Mouse (Mus musculus): ENCODE data around the gene Cyb561d1. TPM values are rescaled to one million over a fixed set of nuclear protein-coding genes. Genes with fewer than 3 reads are reported as not detected.

The Cyb561d1 gene
- polyA plus RNA-seq, 1 experiment: 3.2 TPM

DNA sequence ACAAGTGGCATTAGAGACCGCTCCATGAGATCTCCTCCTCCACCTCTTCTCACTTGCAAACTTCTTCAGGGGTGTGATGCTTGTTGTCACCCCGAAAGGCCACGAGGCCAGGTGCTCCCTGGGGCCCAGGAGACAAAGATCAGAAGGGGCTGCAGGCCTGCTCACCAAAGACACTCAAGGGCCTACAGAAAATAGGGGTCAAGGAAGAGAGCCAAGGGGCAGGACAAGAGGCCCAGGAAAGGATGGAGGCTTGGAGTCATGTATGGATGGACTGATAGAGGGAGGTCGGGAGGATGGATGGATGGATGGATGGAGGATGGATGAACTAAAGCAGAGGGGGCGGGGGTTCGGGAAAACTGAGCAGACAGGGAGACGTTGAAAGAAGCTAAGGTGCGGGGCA lies 8.5 kb upstream of the Cyb561d1 start:
- peak overlapping the region; percentile 88 for H3K4me2 ChIP-seq (ENCODE audit: low read depth)
- peaks cover 9% of the 10 kb centered on the region for H3K36me3 ChIP-seq (ENCODE audit: control insufficient read depth, insufficient read depth)
- TF ChIP-seq E2F4 (IDR thresholded peaks at IDR 0.05; ENCODE audit: insufficient read depth): no peak
- TF ChIP-seq TCF3 (IDR thresholded peaks at IDR 0.05; ENCODE audit: insufficient read length, low read depth): no peak
- no peak for TF ChIP-seq MYOG (IDR thresholded peaks at IDR 0.05; ENCODE audit: control insufficient read depth in 1 of 3, insufficient read depth in 1 of 3, insufficient read length in 2 of 3, low read depth in 2 of 3)
- TF ChIP-seq SRF (IDR thresholded peaks at IDR 0.05; ENCODE audit: control insufficient read depth, insufficient read length, low read depth): no peak
- no peak for TF ChIP-seq TCF12 (IDR thresholded peaks at IDR 0.05; ENCODE audit: insufficient read depth, poor library complexity, severe bottlenecking)
- no peak for TF ChIP-seq USF1 (IDR thresholded peaks at IDR 0.05; ENCODE audit: low read depth)
- TF ChIP-seq MAX (IDR thresholded peaks at IDR 0.05; ENCODE audit: low read depth): no peak
- TF ChIP-seq POLR2AphosphoS2 (IDR thresholded peaks at IDR 0.05; ENCODE audit: insufficient read length, low read depth): no peak
- TF ChIP-seq REST (IDR thresholded peaks at IDR 0.05; ENCODE audit: insufficient read depth, insufficient read length): no peak
- TF ChIP-seq CEBPB (IDR thresholded peaks at IDR 0.05; ENCODE audit: insufficient read depth, poor library complexity, severe bottlenecking): no peak
- no peak for TF ChIP-seq POLR2A (IDR thresholded peaks at IDR 0.05; ENCODE audit: insufficient read length, low read depth)
- TF ChIP-seq MYOD1 (IDR thresholded peaks at IDR 0.05; ENCODE audit: control insufficient read depth in 1 of 3, insufficient read length in 2 of 3, low read depth in 2 of 3): no peak
- H3K4me3 ChIP-seq: peak overlapping the region; percentile 84
- peak overlapping the region; percentile 35 for H3ac ChIP-seq (ENCODE audit: control insufficient read depth, insufficient read length)
- H3K79me2 ChIP-seq (ENCODE audit: control insufficient read depth, insufficient read depth): peaks cover 6% of the 10 kb centered on the region
- no peaks in the 10 kb centered on the region for H3K27me3 ChIP-seq (ENCODE audit: control insufficient read depth, insufficient read depth, insufficient read length)

GRCm38 (mm10) chr3:108209001-108209400 lies 8.0 kb upstream of the Cyb561d1 start:
- Histone ChIP-seq H3K4me2 (ENCODE audit: low read depth) (peak overlapping the region; percentile 88), H3ac (ENCODE audit: control insufficient read depth, insufficient read length) (no peak overlapping the region), H3K79me2 (ENCODE audit: control insufficient read depth, insufficient read depth) (peaks cover 6% of the 10 kb centered on the region), H3K36me3 (ENCODE audit: control insufficient read depth, insufficient read depth) (peaks cover 11% of the 10 kb centered on the region), H3K4me3 (peak overlapping the region; percentile 84), H3K27me3 (ENCODE audit: control insufficient read depth, insufficient read depth, insufficient read length) (no peaks in the 10 kb centered on the region)
- TF ChIP-seq POLR2A (IDR thresholded peaks at IDR 0.05; ENCODE audit: insufficient read length, low read depth): no peak

DNA sequence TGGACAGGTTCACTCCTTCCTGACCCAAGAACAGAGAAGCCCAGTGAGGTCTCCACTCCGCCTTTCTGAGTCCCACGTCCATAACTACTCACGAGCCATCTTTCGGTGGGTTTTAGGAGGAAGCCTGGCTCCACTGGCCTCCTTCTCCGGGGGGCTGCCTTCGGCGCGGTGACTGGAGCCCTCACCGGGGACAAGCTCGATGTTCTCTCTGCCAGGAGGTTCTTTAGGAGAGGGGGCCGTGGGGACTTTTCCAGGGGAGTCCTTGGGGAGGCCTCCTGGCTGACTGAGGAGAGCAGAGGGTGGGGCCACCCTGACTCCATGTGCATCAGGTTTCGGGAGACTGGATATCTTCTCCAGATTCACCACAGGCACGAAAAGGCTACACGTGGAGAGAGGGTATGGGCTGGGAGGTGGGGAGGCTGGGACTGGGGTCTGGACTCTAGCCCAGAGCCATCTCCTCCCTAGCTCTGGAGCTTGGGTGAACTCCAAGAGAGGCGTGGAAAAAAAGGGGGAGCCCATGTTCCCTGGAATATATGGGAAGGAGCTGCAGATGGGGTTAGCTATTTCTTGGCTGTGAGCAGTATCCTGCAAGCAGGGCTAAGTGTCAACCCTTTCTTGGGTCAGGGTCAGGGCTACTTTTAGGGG lies 5.8 kb upstream of the Cyb561d1 start:
- TF ChIP-seq TCF12 (IDR thresholded peaks at IDR 0.05; ENCODE audit: insufficient read depth, poor library complexity, severe bottlenecking) (no peak), REST (IDR thresholded peaks at IDR 0.05; ENCODE audit: insufficient read depth, insufficient read length) (no peak), SRF (IDR thresholded peaks at IDR 0.05; ENCODE audit: control insufficient read depth, insufficient read length, low read depth) (no peak), MYOG (IDR thresholded peaks at IDR 0.05; ENCODE audit: control insufficient read depth in 1 of 3, insufficient read depth in 1 of 3, insufficient read length in 2 of 3, low read depth in 2 of 3) (no peak), USF1 (IDR thresholded peaks at IDR 0.05; ENCODE audit: low read depth) (no peak), E2F4 (IDR thresholded peaks at IDR 0.05; ENCODE audit: insufficient read depth) (no peak), MAX (IDR thresholded peaks at IDR 0.05; ENCODE audit: low read depth) (no peak), TCF3 (IDR thresholded peaks at IDR 0.05; ENCODE audit: insufficient read length, low read depth) (no peak), MYOD1 (IDR thresholded peaks at IDR 0.05; ENCODE audit: control insufficient read depth in 1 of 3, insufficient read length in 2 of 3, low read depth in 2 of 3) (no peak)
- Histone ChIP-seq H3K36me3 (ENCODE audit: control insufficient read depth, insufficient read depth) (peaks cover 11% of the 10 kb centered on the region), H3K4me2 (ENCODE audit: low read depth) (no peak overlapping the region)

DNA sequence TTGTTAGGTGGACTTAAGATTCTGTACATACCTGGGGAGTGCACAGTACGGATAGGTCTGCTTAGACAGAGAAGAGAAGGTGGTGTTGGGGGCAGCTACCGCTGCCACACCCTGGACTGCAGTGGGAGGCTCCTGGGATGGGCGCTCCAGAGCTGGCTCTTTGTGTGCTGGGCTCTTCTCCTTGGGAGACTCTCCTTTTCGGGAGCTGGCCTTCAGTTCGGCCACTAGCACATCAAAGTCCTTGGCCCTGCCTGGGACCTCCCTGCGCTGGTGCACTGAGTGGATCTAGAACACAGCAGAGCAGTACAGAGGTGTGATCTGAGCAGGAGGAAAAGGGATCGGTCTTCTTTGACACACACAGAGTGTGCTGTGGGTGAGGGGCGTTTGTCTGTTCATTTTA lies 4.6 kb upstream of the Cyb561d1 start:
- Histone ChIP-seq H3K36me3 (ENCODE audit: control insufficient read depth, insufficient read depth) (peaks cover 11% of the 10 kb centered on the region), H3K4me3 (no peak overlapping the region), H3K79me2 (ENCODE audit: control insufficient read depth, insufficient read depth) (peaks cover 6% of the 10 kb centered on the region), H3K27me3 (ENCODE audit: control insufficient read depth, insufficient read depth, insufficient read length) (no peaks in the 10 kb centered on the region), H3ac (ENCODE audit: control insufficient read depth, insufficient read length) (no peak overlapping the region), H3K4me2 (ENCODE audit: low read depth) (no peak overlapping the region)
- no peak for TF ChIP-seq E2F4 (IDR thresholded peaks at IDR 0.05; ENCODE audit: insufficient read depth)
- no peak for TF ChIP-seq MYOG (IDR thresholded peaks at IDR 0.05; ENCODE audit: control insufficient read depth in 1 of 3, insufficient read depth in 1 of 3, insufficient read length in 2 of 3, low read depth in 2 of 3)
- TF ChIP-seq POLR2AphosphoS2 (IDR thresholded peaks at IDR 0.05; ENCODE audit: insufficient read length, low read depth): no peak
- TF ChIP-seq SRF (IDR thresholded peaks at IDR 0.05; ENCODE audit: control insufficient read depth, insufficient read length, low read depth): no peak
- TF ChIP-seq CEBPB (IDR thresholded peaks at IDR 0.05; ENCODE audit: insufficient read depth, poor library complexity, severe bottlenecking): no peak
- TF ChIP-seq REST (IDR thresholded peaks at IDR 0.05; ENCODE audit: insufficient read depth, insufficient read length): no peak
- no peak for TF ChIP-seq USF1 (IDR thresholded peaks at IDR 0.05; ENCODE audit: low read depth)
- no peak for TF ChIP-seq MYOD1 (IDR thresholded peaks at IDR 0.05; ENCODE audit: control insufficient read depth in 1 of 3, insufficient read length in 2 of 3, low read depth in 2 of 3)
- TF ChIP-seq TCF12 (IDR thresholded peaks at IDR 0.05; ENCODE audit: insufficient read depth, poor library complexity, severe bottlenecking): no peak
- TF ChIP-seq TCF3 (IDR thresholded peaks at IDR 0.05; ENCODE audit: insufficient read length, low read depth): no peak
- TF ChIP-seq POLR2A (IDR thresholded peaks at IDR 0.05; ENCODE audit: insufficient read length, low read depth): no peak
- no peak for TF ChIP-seq MAX (IDR thresholded peaks at IDR 0.05; ENCODE audit: low read depth)

More for the DNA sequence above, 5.8 kb upstream of the Cyb561d1 start:
- no peak overlapping the region for H3ac ChIP-seq (ENCODE audit: control insufficient read depth, insufficient read length)
- peaks cover 6% of the 10 kb centered on the region for H3K79me2 ChIP-seq (ENCODE audit: control insufficient read depth, insufficient read depth)
- H3K4me3 ChIP-seq: no peak overlapping the region
- H3K27me3 ChIP-seq (ENCODE audit: control insufficient read depth, insufficient read depth, insufficient read length): no peaks in the 10 kb centered on the region

GRCm38 (mm10) chr3:108204470-108204869 lies 3.5 kb upstream of the Cyb561d1 start:
- TF ChIP-seq POLR2AphosphoS2 (IDR thresholded peaks at IDR 0.05; ENCODE audit: insufficient read length, low read depth): no peak
- no peak for TF ChIP-seq MYOG (IDR thresholded peaks at IDR 0.05; ENCODE audit: control insufficient read depth in 1 of 3, insufficient read depth in 1 of 3, insufficient read length in 2 of 3, low read depth in 2 of 3)
- no peak for TF ChIP-seq E2F4 (IDR thresholded peaks at IDR 0.05; ENCODE audit: insufficient read depth)
- TF ChIP-seq REST (IDR thresholded peaks at IDR 0.05; ENCODE audit: insufficient read depth, insufficient read length): no peak
- TF ChIP-seq POLR2A (IDR thresholded peaks at IDR 0.05; ENCODE audit: insufficient read length, low read depth): no peak
- TF ChIP-seq CEBPB (IDR thresholded peaks at IDR 0.05; ENCODE audit: insufficient read depth, poor library complexity, severe bottlenecking): no peak
- TF ChIP-seq TCF12 (IDR thresholded peaks at IDR 0.05; ENCODE audit: insufficient read depth, poor library complexity, severe bottlenecking): no peak
- no peak for TF ChIP-seq MAX (IDR thresholded peaks at IDR 0.05; ENCODE audit: low read depth)
- no peak for TF ChIP-seq TCF3 (IDR thresholded peaks at IDR 0.05; ENCODE audit: insufficient read length, low read depth)
- TF ChIP-seq MYOD1 (IDR thresholded peaks at IDR 0.05; ENCODE audit: control insufficient read depth in 1 of 3, insufficient read length in 2 of 3, low read depth in 2 of 3): no peak
- Histone ChIP-seq H3K4me3 (no peak overlapping the region), H3K36me3 (ENCODE audit: control insufficient read depth, insufficient read depth) (peaks cover 11% of the 10 kb centered on the region), H3K79me2 (ENCODE audit: control insufficient read depth, insufficient read depth) (peaks cover under 1% of the 10 kb centered on the region), H3ac (ENCODE audit: control insufficient read depth, insufficient read length) (no peak overlapping the region), H3K27me3 (ENCODE audit: control insufficient read depth, insufficient read depth, insufficient read length) (no peaks in the 10 kb centered on the region), H3K4me2 (ENCODE audit: low read depth) (no peak overlapping the region)

Data from myocyte (in vitro differentiated cells).